Mouse (Mus musculus) embryonic fibroblast, embryonic 13.5 days (primary cell): Measurements from ENCODE around the gene Cep63.

ENCODE experiments used
- CTCF ChIP-seq: IDR thresholded peaks from 2 replicates; pipeline ENCODE4 v1.5.1; 2011; ENCODE audit warnings: mild to moderate bottlenecking, control low read depth, low read length, moderate library complexity, borderline replicate concordance; ENCODE audit not compliant: insufficient read depth
- POLR2A ChIP-seq: IDR thresholded peaks from 2 replicates; pipeline ENCODE4 v1.6.1; 2011; ENCODE audit warnings: low read depth, mild to moderate bottlenecking, control low read depth, low read length, moderate library complexity

DNA sequence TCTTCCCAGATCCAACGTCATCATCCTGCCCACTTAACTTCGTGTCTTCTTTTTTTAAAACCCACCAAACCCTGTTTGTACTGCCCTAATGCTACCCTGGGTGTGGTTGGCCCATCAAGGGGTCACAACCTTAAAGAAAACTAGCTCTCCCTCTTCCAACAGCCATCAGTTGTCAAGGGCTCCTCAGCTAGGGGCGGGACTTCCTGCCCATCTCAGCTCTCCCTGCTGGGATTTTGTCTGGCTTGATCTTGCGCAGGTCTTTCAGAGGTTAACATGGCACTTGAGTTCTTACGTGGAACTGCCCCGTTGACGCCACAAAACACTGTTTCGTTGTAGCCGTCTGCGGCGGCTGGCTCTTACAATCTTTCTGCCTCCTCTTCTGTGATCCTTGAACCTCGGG, 42.6 kb upstream of the Cep63 start:
- TF ChIP-seq CTCF (no peak), POLR2A (no peak)
